Mouse (Mus musculus): ENCODE measurements around the gene Gla. TPM values are rescaled to one million over a fixed set of nuclear protein-coding genes. Genes with fewer than 3 reads are reported as not detected.

Gene Gla
- total and polyA plus RNA-seq, 2 experiments from 2014 or later = 1.5 to 4.1 TPM

DNA sequence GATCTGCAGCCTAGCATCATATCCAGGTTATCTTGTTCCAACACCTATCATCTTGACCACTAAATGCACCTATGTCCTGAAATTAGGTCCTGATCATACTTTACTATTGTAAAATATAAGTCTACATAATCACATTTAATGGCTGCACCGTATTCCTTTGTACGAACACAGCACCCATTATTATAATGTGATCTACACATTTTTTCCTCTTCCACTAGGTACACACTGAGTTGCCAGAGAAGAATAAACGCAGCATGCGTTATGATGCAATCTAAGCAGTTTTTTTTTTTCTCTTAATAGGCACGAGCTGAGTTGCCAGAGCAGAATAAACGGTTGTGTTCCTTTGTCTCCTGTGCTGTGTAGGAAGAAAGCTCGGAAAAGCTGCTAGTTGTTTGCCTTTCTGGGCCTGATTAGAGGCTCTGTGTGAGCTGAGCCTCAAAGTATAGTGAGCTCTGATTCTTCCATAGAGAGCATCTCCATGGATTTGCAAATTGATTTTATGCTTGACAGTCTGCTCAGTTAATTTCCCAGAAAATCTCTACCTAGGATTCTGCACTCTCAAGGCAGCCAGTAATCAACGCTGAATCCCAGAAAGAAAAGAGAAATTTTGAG is 19.4 kb upstream of the Gla start:
- Histone ChIP-seq H3K9me3 (replicated peaks; ENCODE audit: control insufficient read depth, low read length) (no peaks in the 10 kb centered on the region), H3K4me3 (ENCODE audit: low read depth, low read length) (no peak overlapping the region), H3K9ac (replicated peaks; ENCODE audit: low read depth, low read length) (no peak overlapping the region), H3K4me2 (ENCODE audit: low read depth, low read length) (no peak overlapping the region), H3K27me3 (ENCODE audit: control insufficient read depth, insufficient read depth, low read length) (no peaks in the 10 kb centered on the region), H3K36me3 (replicated peaks; ENCODE audit: control insufficient read depth, insufficient read depth, low read length) (no peaks in the 10 kb centered on the region), H3K4me1 (ENCODE audit: control insufficient read depth, insufficient read depth) (no peaks in the 10 kb centered on the region), H3K27ac (ENCODE audit: low read depth) (no peak overlapping the region)
- DNase-seq (ENCODE audit: low spot score) = no peak
- 63% methylated on average over 8 of the region's 8 CpGs for WGBS
- ATAC-seq (ENCODE audit: insufficient read depth, low read depth) = no peak
- TF ChIP-seq CTCF (IDR thresholded peaks at IDR 0.05; ENCODE audit: low read depth) (no peak), EP300 (IDR thresholded peaks at IDR 0.05; ENCODE audit: low read depth) (no peak)

- ATAC-seq (ENCODE audit: insufficient read depth, low read depth) (no peak), DNase-seq (ENCODE audit: low spot score) (no peak)
- no peak overlapping the region for H3K9ac ChIP-seq (replicated peaks; ENCODE audit: low read depth, low read length)
- no peak overlapping the region for H3K4me3 ChIP-seq (ENCODE audit: low read depth, low read length)
- TF ChIP-seq EP300 (IDR thresholded peaks at IDR 0.05; ENCODE audit: low read depth) (no peak), CTCF (IDR thresholded peaks at IDR 0.05; ENCODE audit: low read depth) (no peak)
- H3K27me3 ChIP-seq (ENCODE audit: control insufficient read depth, insufficient read depth, low read length) = no peaks in the 10 kb centered on the region
- H3K27ac ChIP-seq (ENCODE audit: low read depth) = no peak overlapping the region
- H3K4me2 ChIP-seq (ENCODE audit: low read depth, low read length) = no peak overlapping the region
- no peaks in the 10 kb centered on the region for H3K9me3 ChIP-seq (replicated peaks; ENCODE audit: control insufficient read depth, low read length)
- 54% methylated on average over 9 of the region's 9 CpGs for WGBS
- no peaks in the 10 kb centered on the region for H3K36me3 ChIP-seq (replicated peaks; ENCODE audit: control insufficient read depth, insufficient read depth, low read length)
- no peaks in the 10 kb centered on the region for H3K4me1 ChIP-seq (ENCODE audit: control insufficient read depth, insufficient read depth)
Observed at GRCm38 (mm10) chrX:134619695-134620094, 18.8 kb upstream of the Gla start.

GRCm38 (mm10) chrX:134614306-134614705 is 13.4 kb upstream of the Gla start:
- Histone ChIP-seq H3K27ac (ENCODE audit: low read depth) (no peak overlapping the region), H3K4me1 (ENCODE audit: control insufficient read depth, insufficient read depth) (no peaks in the 10 kb centered on the region), H3K27me3 (ENCODE audit: control insufficient read depth, insufficient read depth, low read length) (no peaks in the 10 kb centered on the region), H3K9me3 (replicated peaks; ENCODE audit: control insufficient read depth, low read length) (no peaks in the 10 kb centered on the region), H3K4me2 (ENCODE audit: low read depth, low read length) (no peak overlapping the region), H3K4me3 (ENCODE audit: low read depth, low read length) (no peak overlapping the region), H3K36me3 (replicated peaks; ENCODE audit: control insufficient read depth, insufficient read depth, low read length) (no peaks in the 10 kb centered on the region), H3K9ac (replicated peaks; ENCODE audit: low read depth, low read length) (no peak overlapping the region)
- DNase-seq (ENCODE audit: low spot score) (no peak), ATAC-seq (ENCODE audit: insufficient read depth, low read depth) (no peak)
- TF ChIP-seq CTCF (IDR thresholded peaks at IDR 0.05; ENCODE audit: low read depth) (0 out of 2 replicates have a peak, but pooled peaks have one; percentile 11), EP300 (IDR thresholded peaks at IDR 0.05; ENCODE audit: low read depth) (no peak)
- 78% methylated on average over 2 of the region's 2 CpGs for WGBS

- Histone ChIP-seq H3K9me3 (replicated peaks; ENCODE audit: control insufficient read depth, low read length) (no peaks in the 10 kb centered on the region), H3K4me2 (ENCODE audit: low read depth, low read length) (peak overlapping the region; percentile 58), H3K27me3 (ENCODE audit: control insufficient read depth, insufficient read depth, low read length) (no peaks in the 10 kb centered on the region), H3K9ac (replicated peaks; ENCODE audit: low read depth, low read length) (peak overlapping the region; percentile 53), H3K36me3 (replicated peaks; ENCODE audit: control insufficient read depth, insufficient read depth, low read length) (no peaks in the 10 kb centered on the region), H3K4me1 (ENCODE audit: control insufficient read depth, insufficient read depth) (no peaks in the 10 kb centered on the region), H3K4me3 (ENCODE audit: low read depth, low read length) (peak overlapping the region; percentile 46), H3K27ac (ENCODE audit: low read depth) (peak overlapping the region; percentile 82)
- 7% methylated on average over 15 of the region's 15 CpGs for WGBS
- DNase-seq (ENCODE audit: low spot score) (peak; percentile 83), ATAC-seq (ENCODE audit: insufficient read depth, low read depth) (peak; percentile 92)
- TF ChIP-seq EP300 (IDR thresholded peaks at IDR 0.05; ENCODE audit: low read depth) = 0 out of 2 replicates have a peak, but pooled peaks have one; percentile 26
- TF ChIP-seq CTCF (IDR thresholded peaks at IDR 0.05; ENCODE audit: low read depth) = no peak
Observed at GRCm38 (mm10) chrX:134612285-134612959, 11.5 kb upstream of the Gla start.

- WGBS = 68% methylated on average over 4 of the region's 4 CpGs
Observed at GRCm38 (mm10) chrX:134610984-134611383, 10.1 kb upstream of the Gla start.

More at GRCm38 (mm10) chrX:134610984-134611383, 10.1 kb upstream of the Gla start:
- DNase-seq (ENCODE audit: low spot score) = no peak
- Histone ChIP-seq H3K9me3 (replicated peaks; ENCODE audit: control insufficient read depth, low read length) (no peaks in the 10 kb centered on the region), H3K27ac (ENCODE audit: low read depth) (no peak overlapping the region), H3K4me3 (ENCODE audit: low read depth, low read length) (no peak overlapping the region), H3K36me3 (replicated peaks; ENCODE audit: control insufficient read depth, insufficient read depth, low read length) (no peaks in the 10 kb centered on the region), H3K27me3 (ENCODE audit: control insufficient read depth, insufficient read depth, low read length) (no peaks in the 10 kb centered on the region), H3K4me1 (ENCODE audit: control insufficient read depth, insufficient read depth) (no peaks in the 10 kb centered on the region), H3K4me2 (ENCODE audit: low read depth, low read length) (no peak overlapping the region), H3K9ac (replicated peaks; ENCODE audit: low read depth, low read length) (no peak overlapping the region)
- no peak for ATAC-seq (ENCODE audit: insufficient read depth, low read depth)
- no peak for TF ChIP-seq EP300 (IDR thresholded peaks at IDR 0.05; ENCODE audit: low read depth)
- no peak for TF ChIP-seq CTCF (IDR thresholded peaks at IDR 0.05; ENCODE audit: low read depth)

All from heart, postnatal 0 days (tissue).